ENCODE assay signal across 9 mouse cellular contexts in the genomic region with DNA sequence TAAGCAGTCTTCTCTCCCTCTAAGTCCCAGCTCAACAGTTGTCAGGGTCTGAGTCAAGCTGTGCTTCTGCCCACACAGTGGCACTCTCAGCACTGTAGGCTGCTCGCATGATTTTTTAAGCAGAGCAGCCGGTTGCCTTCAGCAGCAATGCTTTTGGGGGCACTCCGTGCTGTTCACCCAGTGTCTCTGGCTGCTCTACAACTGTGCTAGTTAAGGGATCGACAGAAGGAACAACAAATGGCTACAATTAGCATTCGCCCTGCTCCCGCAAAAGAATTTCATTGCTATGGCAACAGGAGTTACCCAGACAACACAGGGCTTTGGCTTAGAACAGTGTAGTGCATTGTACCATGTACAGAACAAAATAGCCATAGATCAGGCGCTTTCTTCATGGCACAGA.
DNase-seq lines count a peak whose midpoint lies in the region; ATAC-seq lines count a peak whose summit lies in the region.
"Had no signal": no experiment of that assay in that cellular context is flagged by ENCODE, and none has a peak within 500 bp of the region (broad histone marks: within the 10 kb centered on the region; RNA-seq: fewer than 3 reads in every experiment).

No protein-coding gene starts in this region.

- H3K9me3 ChIP-seq in neural tube, embryonic 12.5 days: no peaks in the 10 kb centered on the region
- H3K9me3 ChIP-seq: liver, embryonic 15.5 days had no signal

- peaks cover 12% of the 10 kb centered on the region for H3K4me1 ChIP-seq in neural tube, embryonic 12.5 days

- H3K4me3 ChIP-seq in neural tube, embryonic 12.5 days: no peak overlapping the region
- H3K4me3 ChIP-seq: liver, embryonic 15.5 days had no signal

- no peak overlapping the region for H3K9ac ChIP-seq in neural tube, embryonic 12.5 days
- H3K9ac ChIP-seq: liver, embryonic 15.5 days had no signal

- H3K4me2 ChIP-seq in neural tube, embryonic 12.5 days (replicated peaks): peak overlapping the region; percentile 47
- H3K4me2 ChIP-seq: liver, embryonic 15.5 days had no signal

- DNase-seq in Muller cell, postnatal 12 days (ENCODE audit: inconsistent ontology term): peak; percentile 84
- peak; percentile 56 to 67 for DNase-seq in cerebellum, postnatal 14 days
- peak; percentile 67 to 88 for DNase-seq in frontal cortex, postnatal 14 days (ENCODE audit: low spot score in 2 of 2)
- DNase-seq in layer of hippocampus, postnatal 25 days (ENCODE audit: extremely low spot score in 1 of 2, low spot score in 1 of 2): peak; percentile 52 to 63
- no peak for DNase-seq in spleen, postnatal 36 days (ENCODE audit: low spot score in 2 of 2)
- no peak for DNase-seq in urinary bladder, postnatal 25 days (ENCODE audit: low spot score)
- no peak for DNase-seq in testis, postnatal 14 days (ENCODE audit: low spot score)

- no peak overlapping the region for H3K27ac ChIP-seq in neural tube, embryonic 12.5 days
- H3K27ac ChIP-seq: liver, embryonic 15.5 days had no signal

- ATAC-seq in neural tube, embryonic 12.5 days (ENCODE audit: low FRiP score, low read depth): peak; percentile 97

- no peaks in the 10 kb centered on the region for H3K36me3 ChIP-seq in neural tube, embryonic 12.5 days
- H3K36me3 ChIP-seq: liver, embryonic 15.5 days had no signal

- WGBS in neural tube, embryonic 12.5 days: 8% methylated on average over 7 of the region's 7 CpGs

- H3K27me3 ChIP-seq in neural tube, embryonic 12.5 days (replicated peaks): no peaks in the 10 kb centered on the region
- H3K27me3 ChIP-seq: liver, embryonic 15.5 days had no signal

Comparison
In these comparisons a context has a peak if more than half of its experiments do, and no peak if none do; other contexts are left out.
1. DNase-seq: peak in Muller cell, postnatal 12 days (single experiment), cerebellum, postnatal 14 days (2 of 2), frontal cortex, postnatal 14 days (2 of 2) and layer of hippocampus, postnatal 25 days (2 of 2); none in spleen, postnatal 36 days (0 of 2), urinary bladder, postnatal 25 days (single experiment) and testis, postnatal 14 days (single experiment).